Mouse (Mus musculus) ES-Bruce4 (cell line): ENCODE data around the gene Palm2. TPM values are rescaled to one million over a fixed set of nuclear protein-coding genes. Genes with fewer than 3 reads are reported as not detected.

ENCODE experiments used
- H3K27ac ChIP-seq: 2 replicates; pipeline ENCODE4 v1.5.1; 2012; ENCODE audit warnings: low read length, inconsistent platforms; ENCODE audit not compliant: insufficient read depth
- H3K27me3 ChIP-seq: 2 replicates; pipeline ENCODE4 v1.6.1; 2012; ENCODE audit warnings: mild to moderate bottlenecking, low read length, inconsistent platforms; ENCODE audit not compliant: control insufficient read depth, poor library complexity, insufficient read depth, severe bottlenecking
- H3K36me3 ChIP-seq: 2 replicates; pipeline ENCODE4 v1.6.1; 2012; ENCODE audit warnings: inconsistent platforms, mild to moderate bottlenecking, low read length, moderate library complexity; ENCODE audit not compliant: control insufficient read depth, poor library complexity, insufficient read depth, severe bottlenecking
- H3K4me1 ChIP-seq: one replicate; pipeline ENCODE4 v1.8.1; 2011; ENCODE audit warnings: low read length; ENCODE audit not compliant: control insufficient read depth, insufficient read depth
- H3K4me3 ChIP-seq: 2 replicates; pipeline ENCODE4 v1.5.1; 2011; ENCODE audit warnings: low read depth, mild to moderate bottlenecking, low read length
- H3K9ac ChIP-seq: 2 replicates; pipeline ENCODE4 v1.6.1; 2012; ENCODE audit warnings: low read depth, mild to moderate bottlenecking, inconsistent platforms; ENCODE audit not compliant: poor library complexity, severe bottlenecking
- H3K9me3 ChIP-seq: replicated peaks from 2 replicates; pipeline ENCODE4 v1.6.1; 2012; ENCODE audit warnings: mild to moderate bottlenecking, low read length, inconsistent platforms; ENCODE audit not compliant: control insufficient read depth, poor library complexity, insufficient read depth, severe bottlenecking
- CTCF ChIP-seq: IDR thresholded peaks from one replicate; pipeline ENCODE4 v1.8.1; 2011; ENCODE audit warnings: low read depth, low read length
- EP300 ChIP-seq: IDR thresholded peaks from 2 replicates; pipeline ENCODE4 v1.6.1; 2011; ENCODE audit warnings: low read depth, low read length; ENCODE audit not compliant: insufficient read depth
- POLR2A ChIP-seq: IDR thresholded peaks from one replicate; pipeline ENCODE4 v1.8.1; 2011; ENCODE audit warnings: low read length; ENCODE audit not compliant: insufficient read depth
- polyA plus RNA-seq: library from polyadenylated mRNA; stranded (reverse); fragments of >200 nt; gene quantifications from 2 replicates; pipeline ENCODE4 v1.2.4, GENCODE M21; 2011; ENCODE audit warnings: low read depth; ENCODE audit not compliant: missing spikeins, insufficient read depth, insufficient read length

Gene Palm2
- polyA plus RNA-seq, 1 experiment: 3.4 TPM

DNA sequence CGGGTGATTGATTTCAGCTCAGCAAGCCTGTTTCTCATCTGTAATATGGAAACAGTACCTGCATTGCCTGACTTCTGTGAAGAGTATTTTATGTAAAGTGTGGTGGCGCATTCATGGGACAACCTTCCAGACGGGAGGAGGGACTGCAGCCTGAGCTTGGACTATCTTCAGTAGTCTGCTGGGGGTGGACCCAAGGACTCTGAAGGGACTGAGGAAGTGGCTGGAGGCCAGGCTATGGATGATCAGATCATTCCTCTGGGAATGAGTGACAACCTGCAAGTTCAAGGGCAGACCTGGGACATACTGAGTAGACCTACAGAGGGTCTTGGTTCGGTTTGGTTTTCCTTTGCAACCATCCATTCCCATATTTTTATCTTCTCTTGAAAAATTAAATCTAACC lies 288.2 kb downstream of the Palm2 start:
- Histone ChIP-seq H3K4me1 (peaks cover 5% of the 10 kb centered on the region), H3K27me3 (no peaks in the 10 kb centered on the region), H3K36me3 (no peaks in the 10 kb centered on the region), H3K27ac (no peak overlapping the region), H3K9ac (no peak overlapping the region), H3K9me3 (no peaks in the 10 kb centered on the region; the same call in 1 of the 2 replicates), H3K4me3 (no peak overlapping the region)
- TF ChIP-seq POLR2A: no peak
- no peak for TF ChIP-seq EP300
- TF ChIP-seq CTCF: no peak

DNA sequence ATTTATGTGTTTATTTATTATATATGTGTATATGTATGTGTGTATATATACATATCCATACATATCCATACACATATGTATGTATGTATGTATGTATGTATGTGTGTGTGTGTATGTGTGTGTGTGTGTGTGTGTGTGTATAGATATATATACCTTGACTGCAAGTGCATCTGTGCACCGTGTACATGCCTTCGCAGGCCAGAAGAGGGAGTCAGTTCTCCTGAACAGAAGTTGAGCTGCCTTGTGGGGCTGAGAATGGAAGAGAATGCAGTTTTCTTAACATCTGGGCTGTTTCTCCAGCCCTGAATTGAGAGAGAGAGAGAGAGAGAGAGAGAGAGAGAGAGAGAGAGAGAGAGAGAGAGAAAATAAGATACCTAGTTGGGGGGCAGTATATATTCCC lies 289.6 kb downstream of the Palm2 start:
- Histone ChIP-seq H3K4me3 (no peak overlapping the region), H3K9ac (no peak overlapping the region), H3K4me1 (peaks cover 5% of the 10 kb centered on the region), H3K27me3 (no peaks in the 10 kb centered on the region), H3K9me3 (no peaks in the 10 kb centered on the region; the same call in 1 of the 2 replicates), H3K36me3 (no peaks in the 10 kb centered on the region), H3K27ac (no peak overlapping the region)
- TF ChIP-seq EP300: no peak
- peak; percentile 74 for TF ChIP-seq CTCF

DNA sequence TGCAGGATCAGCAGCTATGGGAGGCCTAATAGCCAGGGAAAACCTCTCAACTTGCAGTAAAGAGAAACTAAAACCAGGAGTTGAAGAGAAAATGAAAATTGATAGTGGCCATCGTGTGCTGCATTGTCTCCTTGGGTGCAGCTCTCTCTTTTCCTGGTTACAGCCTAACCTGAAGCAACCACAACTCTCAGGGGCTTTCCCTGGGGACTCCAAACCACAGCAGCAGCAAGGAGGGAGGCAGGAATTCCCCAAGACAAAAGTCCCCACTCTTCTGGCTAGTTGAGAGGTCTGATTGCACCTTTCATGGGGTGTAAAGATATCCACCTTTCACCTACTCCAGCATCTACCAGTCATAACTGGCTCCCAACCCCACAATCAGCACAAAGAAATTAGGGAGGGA lies 291.5 kb downstream of the Palm2 start:
- peaks cover 5% of the 10 kb centered on the region for H3K4me1 ChIP-seq
- H3K27me3 ChIP-seq: no peaks in the 10 kb centered on the region
- H3K9ac ChIP-seq: no peak overlapping the region
- no peak overlapping the region for H3K4me3 ChIP-seq
- no peaks in the 10 kb centered on the region for H3K9me3 ChIP-seq
- no peak for TF ChIP-seq POLR2A
- no peak for TF ChIP-seq CTCF
- no peak for TF ChIP-seq EP300
- no peaks in the 10 kb centered on the region for H3K36me3 ChIP-seq
- no peak overlapping the region for H3K27ac ChIP-seq

DNA sequence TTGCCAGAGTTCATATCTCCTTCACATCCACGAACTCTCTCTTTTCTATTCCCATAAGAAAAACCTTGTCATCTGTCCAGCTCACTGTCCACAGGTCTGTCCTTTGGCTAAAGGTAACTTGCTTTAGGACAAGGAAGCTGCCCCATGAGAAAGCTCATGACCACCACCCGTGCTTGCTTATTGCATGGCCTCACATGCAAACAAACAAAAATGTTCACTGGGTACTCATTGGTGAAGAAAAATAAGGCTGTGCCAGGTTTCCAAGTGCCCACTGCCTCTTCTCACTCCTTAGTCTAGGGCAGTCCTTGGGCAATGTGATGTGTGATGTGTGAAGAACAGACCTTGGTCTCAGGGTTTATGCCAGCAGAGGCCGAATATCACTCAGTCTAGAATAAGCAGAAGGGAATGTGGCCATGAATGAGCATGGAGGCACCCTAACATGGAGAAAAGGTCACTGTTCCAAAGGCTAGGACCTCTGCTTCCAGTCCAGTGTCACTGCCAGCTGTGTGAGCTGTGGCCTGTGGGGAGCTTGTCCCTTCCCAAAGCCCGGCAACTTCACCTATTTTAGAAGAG lies 294.6 kb downstream of the Palm2 start:
- Histone ChIP-seq H3K4me3 (no peak overlapping the region), H3K9ac (no peak overlapping the region), H3K27ac (no peak overlapping the region), H3K27me3 (no peaks in the 10 kb centered on the region), H3K9me3 (no peaks in the 10 kb centered on the region), H3K4me1 (no peaks in the 10 kb centered on the region), H3K36me3 (no peaks in the 10 kb centered on the region)
- TF ChIP-seq POLR2A: no peak
- no peak for TF ChIP-seq EP300
- TF ChIP-seq CTCF: no peak

DNA sequence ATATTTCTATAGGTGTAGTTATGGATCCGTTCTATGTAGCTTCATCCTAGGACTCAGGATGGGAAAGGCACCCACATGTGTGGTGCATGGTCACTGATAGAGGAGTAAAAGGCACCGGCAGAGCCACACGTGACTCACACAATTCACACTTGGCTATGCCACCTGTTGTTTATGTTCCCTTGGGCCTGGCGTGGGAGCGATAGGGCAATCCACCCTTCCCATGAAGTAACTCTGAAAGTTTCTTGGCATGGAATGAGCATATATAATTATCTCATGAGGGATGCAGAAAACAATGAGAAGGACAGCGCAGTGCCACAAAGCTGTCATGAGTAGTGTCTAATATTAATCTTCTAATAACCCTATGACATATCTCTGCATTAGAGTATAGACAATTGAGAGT lies 296.0 kb downstream of the Palm2 start:
- Histone ChIP-seq H3K4me3 (no peak overlapping the region), H3K9ac (no peak overlapping the region), H3K4me1 (no peaks in the 10 kb centered on the region), H3K36me3 (no peaks in the 10 kb centered on the region), H3K27ac (no peak overlapping the region), H3K9me3 (no peaks in the 10 kb centered on the region), H3K27me3 (no peaks in the 10 kb centered on the region)
- TF ChIP-seq CTCF: no peak

DNA sequence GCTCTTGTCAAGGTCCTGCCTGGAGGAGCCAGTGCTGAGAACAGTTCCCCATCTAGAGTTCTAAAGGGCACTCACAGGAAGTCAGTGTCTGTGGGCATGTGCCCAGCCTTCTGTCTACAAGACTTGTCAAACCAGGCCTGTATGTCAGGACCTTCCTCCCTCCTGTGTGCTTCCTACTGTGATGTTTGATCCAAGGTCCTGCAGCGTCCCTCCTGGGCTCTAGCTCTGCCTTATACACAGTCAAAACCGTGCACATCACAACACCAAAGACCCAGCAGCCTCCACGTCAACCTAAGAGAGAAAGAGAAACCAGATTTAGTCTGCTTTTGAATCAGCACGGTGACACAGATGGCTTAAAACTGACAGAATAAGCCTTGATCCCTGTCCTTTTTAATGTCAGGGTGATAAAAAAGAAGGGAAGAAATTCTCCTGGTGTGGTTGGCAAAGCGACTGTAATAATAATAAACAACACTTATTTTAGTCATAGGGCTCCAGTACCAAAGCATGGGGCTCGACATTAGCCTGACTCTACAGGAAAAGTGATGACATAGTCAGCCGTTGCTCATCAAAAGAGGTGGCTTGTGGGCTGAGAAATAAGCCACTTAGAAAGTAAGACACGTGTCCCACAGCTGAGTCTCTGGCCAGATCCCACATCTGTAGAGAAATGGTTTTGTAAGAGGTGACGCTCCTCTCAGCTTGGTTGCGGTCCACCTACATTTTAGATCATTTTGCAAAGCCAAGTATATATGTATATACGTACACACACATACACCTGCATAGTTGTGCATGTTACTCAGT lies 297.0 kb downstream of the Palm2 start:
- Histone ChIP-seq H3K9me3 (no peaks in the 10 kb centered on the region), H3K9ac (no peak overlapping the region), H3K4me1 (no peaks in the 10 kb centered on the region), H3K27ac (no peak overlapping the region), H3K27me3 (no peaks in the 10 kb centered on the region), H3K36me3 (no peaks in the 10 kb centered on the region), H3K4me3 (no peak overlapping the region)
- TF ChIP-seq POLR2A (no peak), EP300 (no peak)
